ENCODE assay signal across 10 mouse cellular contexts in the genomic region with DNA sequence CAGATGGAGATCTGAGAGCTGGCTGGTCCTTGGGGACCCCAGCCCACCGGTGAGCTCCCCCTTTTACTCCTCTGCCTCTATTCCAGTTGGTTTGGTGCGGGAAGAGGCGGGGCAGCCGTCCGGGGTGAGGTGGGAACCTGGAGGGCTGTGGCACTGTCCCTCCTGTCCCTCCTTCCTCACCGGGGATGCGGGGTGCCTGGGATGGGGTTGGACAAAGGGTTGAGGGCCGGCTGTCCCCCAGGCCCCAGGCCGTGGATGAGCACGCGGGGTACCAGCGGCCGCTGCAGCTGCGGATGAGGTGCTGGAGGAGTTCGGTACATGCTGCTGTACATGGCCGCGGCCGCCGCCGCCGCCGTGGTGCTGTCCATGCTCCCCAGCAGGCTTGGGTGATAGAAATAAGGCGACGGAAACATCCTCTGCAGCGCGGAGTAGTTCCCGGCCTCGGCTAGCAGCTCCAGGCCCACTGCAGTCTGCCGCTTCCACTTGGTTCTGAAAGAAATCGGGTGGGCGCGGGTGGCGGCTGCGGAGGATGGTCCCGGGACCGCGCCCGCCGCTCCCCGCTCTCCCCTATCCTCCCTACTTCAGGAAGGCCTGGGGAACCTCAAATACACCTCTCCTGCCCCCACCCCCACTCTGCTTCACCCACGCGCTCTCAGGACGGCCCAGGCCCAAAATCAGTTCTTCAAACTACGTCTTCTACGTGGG. TPM values are rescaled to one million over a fixed set of nuclear protein-coding genes. Genes with fewer than 3 reads are reported as not detected.
A peak's percentile ranks its signal among the peaks of the same experiment; 100 is the strongest.
DNase-seq lines count a peak whose midpoint lies in the region; ATAC-seq and TF ChIP-seq lines count a peak whose summit lies in the region.
"Had no signal": no experiment of that assay in that cellular context is flagged by ENCODE, and none has a peak within 500 bp of the region (broad histone marks: within the 10 kb centered on the region; RNA-seq: fewer than 3 reads in every experiment).

No protein-coding gene starts in this region.

- H3K9me3 ChIP-seq in heart, embryonic 12.5 days (replicated peaks) = no peaks in the 10 kb centered on the region
- H3K9me3 ChIP-seq in forebrain, postnatal 0 days (ENCODE audit: low read length) = no peaks in the 10 kb centered on the region
- no peaks in the 10 kb centered on the region for H3K9me3 ChIP-seq in midbrain, embryonic 13.5 days

- no peaks in the 10 kb centered on the region for H3K36me3 ChIP-seq in heart, embryonic 12.5 days
- H3K36me3 ChIP-seq in forebrain, postnatal 0 days (ENCODE audit: insufficient read depth) = no peaks in the 10 kb centered on the region
- H3K36me3 ChIP-seq in midbrain, embryonic 13.5 days = no peaks in the 10 kb centered on the region

- no peak overlapping the region for H3K9ac ChIP-seq in heart, embryonic 12.5 days
- no peak overlapping the region for H3K9ac ChIP-seq in forebrain, postnatal 0 days
- peak overlapping the region; percentile 75 for H3K9ac ChIP-seq in midbrain, embryonic 13.5 days (replicated peaks)

- H3K4me3 ChIP-seq in heart, embryonic 12.5 days = peak overlapping the region; percentile 2; the same call in 1 of the 2 replicates
- peak overlapping the region; percentile 89 for H3K4me3 ChIP-seq in cerebellum, adult 2 months (replicated peaks; ENCODE audit: insufficient read depth, low read depth, low read length)
- H3K4me3 ChIP-seq in forebrain, postnatal 0 days (ENCODE audit: low read depth, low read length) = no peak overlapping the region
- H3K4me3 ChIP-seq in midbrain, embryonic 13.5 days (replicated peaks) = peak overlapping the region; percentile 51

- DNase-seq in heart, adult 18-20 months = no peak
- DNase-seq in cerebellum, adult 2 months = peak; percentile 61 to 80
- peak; percentile 16 for DNase-seq in forebrain, postnatal 0 days
- DNase-seq in thymus, postnatal 0 days (ENCODE audit: low spot score) = no peak
- DNase-seq in left cerebral cortex, adult 8-10 months (ENCODE audit: low spot score in 2 of 2) = no peak
- DNase-seq in ovary, postnatal 14 days (ENCODE audit: low spot score) = no peak

- under 1% methylated on average over 42 of the region's 45 CpGs for WGBS in heart, embryonic 12.5 days
- 1% methylated on average over 45 of the region's 45 CpGs for WGBS in cerebellum, adult 2 months
- 2% methylated on average over 44 of the region's 45 CpGs for WGBS in forebrain, postnatal 0 days
- WGBS in midbrain, embryonic 13.5 days = 0% methylated on average over 45 of the region's 45 CpGs

- TF ChIP-seq CTCF in cerebellum, adult 2 months (IDR thresholded peaks at IDR 0.05; ENCODE audit: borderline replicate concordance, insufficient read depth, low read depth, low read length) = no peak
- no peak for TF ChIP-seq CTCF in forebrain, postnatal 0 days (IDR thresholded peaks at IDR 0.05; ENCODE audit: low read depth)

- no peak for ATAC-seq in heart, embryonic 12.5 days (ENCODE audit: insufficient number of reproducible peaks, low FRiP score)
- 0 out of 2 replicates have a peak, but pooled peaks have one; percentile 33 for ATAC-seq in forebrain, postnatal 0 days
- peak; percentile 58 for ATAC-seq in midbrain, embryonic 13.5 days

- peaks cover 23% of the 10 kb centered on the region for H3K4me1 ChIP-seq in heart, embryonic 12.5 days (replicated peaks)
- peaks cover 10% of the 10 kb centered on the region for H3K4me1 ChIP-seq in cerebellum, adult 2 months (ENCODE audit: control insufficient read depth, insufficient read depth, low read length)
- H3K4me1 ChIP-seq in forebrain, postnatal 0 days (ENCODE audit: insufficient read depth) = no peaks in the 10 kb centered on the region
- peaks cover 40% of the 10 kb centered on the region for H3K4me1 ChIP-seq in midbrain, embryonic 13.5 days (replicated peaks)

- peak overlapping the region; percentile 29 for H3K4me2 ChIP-seq in heart, embryonic 12.5 days
- peak overlapping the region; percentile 13 for H3K4me2 ChIP-seq in forebrain, postnatal 0 days (ENCODE audit: low read depth)
- H3K4me2 ChIP-seq in midbrain, embryonic 13.5 days (replicated peaks) = peak overlapping the region; percentile 55

- H3K27me3 ChIP-seq in heart, embryonic 12.5 days (replicated peaks) = peaks cover 91% of the 10 kb centered on the region
- no peaks in the 10 kb centered on the region for H3K27me3 ChIP-seq in cerebellum, adult 2 months (ENCODE audit: control insufficient read depth, insufficient read depth, low read length)
- H3K27me3 ChIP-seq in forebrain, postnatal 0 days (ENCODE audit: insufficient read depth, low read length) = peaks cover 77% of the 10 kb centered on the region
- peaks cover 80% of the 10 kb centered on the region for H3K27me3 ChIP-seq in midbrain, embryonic 13.5 days

- no peak; the same call in 1 of the 2 replicates for TF ChIP-seq POLR2A in cerebellum, adult 2 months (IDR thresholded peaks at IDR 0.05; ENCODE audit: borderline replicate concordance, insufficient read depth, low read length)

- no peak overlapping the region for H3K27ac ChIP-seq in heart, embryonic 12.5 days (ENCODE audit: poor library complexity, severe bottlenecking)
- peak overlapping the region; percentile 97 for H3K27ac ChIP-seq in cerebellum, adult 2 months (ENCODE audit: insufficient read depth, low read length)
- no peak overlapping the region for H3K27ac ChIP-seq in forebrain, postnatal 0 days (ENCODE audit: low read depth, low read length)
- peak overlapping the region; percentile 88 for H3K27ac ChIP-seq in midbrain, embryonic 13.5 days

RNA-seq across cellular contexts. Expression of a gene that starts 4.6 kb away (rescaled TPM):
- polyA plus RNA-seq in heart, embryonic 12.5 days (2016; fragmentation: Nextera tagmentation; extraction: Ambion mirVana) = not detected in 2 replicates
- total RNA-seq in heart, adult 18-20 months (2021) = not detected
- 33.4 and 38.4 TPM in 2 replicates for polyA plus RNA-seq in cerebellum, adult 2 months (2012; rRNA removed)
- total RNA-seq in forebrain, postnatal 0 days (2014; rRNA removed) = 4.5 and 9.4 TPM in 2 replicates
- polyA plus RNA-seq in forebrain, postnatal 0 days (2015; fragmentation: Nextera tagmentation; extraction: Ambion mirVana) = 1.3 and 1.5 TPM in 2 replicates
- polyA plus RNA-seq in midbrain, embryonic 13.5 days (2015; fragmentation: Nextera tagmentation; extraction: Ambion mirVana) = 12.9 and 14.4 TPM in 2 replicates
- polyA plus RNA-seq in thymus, postnatal 0 days (2015; fragmentation: Nextera tagmentation; extraction: Ambion mirVana) = not detected in 2 replicates
- total RNA-seq in left cerebral cortex, adult 8-10 months (2022) = 1 to 10 TPM in 2 of 4 experiments, under 1 TPM in 2; 0.55 to 1.2 (median 0.94) TPM
- polyA plus RNA-seq: C2C12; cortical plate, adult 2 months had no signal

Comparison
In these comparisons a context has a peak if more than half of its experiments do, and no peak if none do; other contexts are left out.
1. H3K27ac ChIP-seq: peak in cerebellum, adult 2 months (single experiment) and midbrain, embryonic 13.5 days (single experiment); none in heart, embryonic 12.5 days (single experiment) and forebrain, postnatal 0 days (single experiment).
2. DNase-seq: peak in cerebellum, adult 2 months (2 of 2) and forebrain, postnatal 0 days (single experiment); none in heart, adult 18-20 months (0 of 2), thymus, postnatal 0 days (single experiment), left cerebral cortex, adult 8-10 months (0 of 2) and ovary, postnatal 14 days (single experiment).
3. Peak in every context shown above with its lines, with median percentiles within 50 percentile points of each other: H3K4me2 ChIP-seq.